Mouse (Mus musculus): ENCODE measurements around the gene Gm43518. TPM values are rescaled to one million over a fixed set of nuclear protein-coding genes. Genes with fewer than 3 reads are reported as not detected.
A peak's percentile ranks its signal among the peaks of the same experiment; 100 is the strongest.

The Gm43518 gene
- polyA plus RNA-seq, 1 experiment from 2014 or later, result 0.56 TPM

GRCm38 (mm10) chr5:123897352-123897751, 29.9 kb upstream of the Gm43518 start:
- Histone ChIP-seq H3K27ac (replicated peaks) (no peak overlapping the region), H3K4me2 (replicated peaks; ENCODE audit: low read depth) (no peak overlapping the region), H3K27me3 (ENCODE audit: control insufficient read depth, insufficient read depth, low read length) (no peaks in the 10 kb centered on the region), H3K9ac (ENCODE audit: low read length) (no peak overlapping the region), H3K9me3 (ENCODE audit: control insufficient read depth, low read length) (no peaks in the 10 kb centered on the region), H3K4me1 (replicated peaks; ENCODE audit: control insufficient read depth, insufficient read depth) (no peaks in the 10 kb centered on the region), H3K36me3 (ENCODE audit: control insufficient read depth, insufficient read depth, low read length) (no peaks in the 10 kb centered on the region), H3K4me3 (ENCODE audit: low read depth, low read length) (no peak overlapping the region)
- WGBS, result 76% methylated on average over 13 of the region's 13 CpGs
- ATAC-seq (ENCODE audit: low FRiP score, low TSS enrichment) (no peak), DNase-seq (ENCODE audit: low spot score) (no peak)
- TF ChIP-seq EP300 (optimal IDR thresholded peaks at IDR 0.05) (no peak), CTCF (IDR thresholded peaks at IDR 0.05; ENCODE audit: low read depth) (no peak)

- Histone ChIP-seq H3K4me1 (replicated peaks; ENCODE audit: control insufficient read depth, insufficient read depth) (peaks cover 3% of the 10 kb centered on the region; the same call in 1 of the 2 replicates), H3K36me3 (ENCODE audit: control insufficient read depth, insufficient read depth, low read length) (0 out of 2 replicates have a peak, but pooled peaks cover 3% of the 10 kb centered on the region), H3K27me3 (ENCODE audit: control insufficient read depth, insufficient read depth, low read length) (no peaks in the 10 kb centered on the region), H3K4me2 (replicated peaks; ENCODE audit: low read depth) (no peak overlapping the region), H3K4me3 (ENCODE audit: low read depth, low read length) (no peak overlapping the region), H3K9ac (ENCODE audit: low read length) (no peak overlapping the region), H3K27ac (replicated peaks) (no peak overlapping the region), H3K9me3 (ENCODE audit: control insufficient read depth, low read length) (no peaks in the 10 kb centered on the region)
- peak; percentile 24 for DNase-seq (ENCODE audit: low spot score)
- peak; percentile 58 for TF ChIP-seq CTCF (IDR thresholded peaks at IDR 0.05; ENCODE audit: low read depth)
- TF ChIP-seq EP300 (optimal IDR thresholded peaks at IDR 0.05), result no peak
- 58% methylated on average over 11 of the region's 11 CpGs for WGBS
- ATAC-seq (ENCODE audit: low FRiP score, low TSS enrichment), result no peak
Measured at GRCm38 (mm10) chr5:123904059-123904672, 23.1 kb upstream of the Gm43518 start.

- Histone ChIP-seq H3K4me1 (replicated peaks; ENCODE audit: control insufficient read depth, insufficient read depth) (peaks cover 3% of the 10 kb centered on the region; the same call in 1 of the 2 replicates), H3K27ac (replicated peaks) (no peak overlapping the region), H3K27me3 (ENCODE audit: control insufficient read depth, insufficient read depth, low read length) (no peaks in the 10 kb centered on the region), H3K9ac (ENCODE audit: low read length) (no peak overlapping the region), H3K4me2 (replicated peaks; ENCODE audit: low read depth) (peak overlapping the region; percentile 34; the same call in 1 of the 2 replicates), H3K9me3 (ENCODE audit: control insufficient read depth, low read length) (no peaks in the 10 kb centered on the region), H3K36me3 (ENCODE audit: control insufficient read depth, insufficient read depth, low read length) (peaks cover 6% of the 10 kb centered on the region; the same call in 1 of the 2 replicates), H3K4me3 (ENCODE audit: low read depth, low read length) (no peak overlapping the region)
- ATAC-seq (ENCODE audit: low FRiP score, low TSS enrichment), result no peak
- TF ChIP-seq CTCF (IDR thresholded peaks at IDR 0.05; ENCODE audit: low read depth), result no peak
- TF ChIP-seq EP300 (optimal IDR thresholded peaks at IDR 0.05), result no peak
- 63% methylated on average over 17 of the region's 17 CpGs for WGBS
- no peak for DNase-seq (ENCODE audit: low spot score)
Measured at GRCm38 (mm10) chr5:123906146-123906975, 20.9 kb upstream of the Gm43518 start.

GRCm38 (mm10) chr5:123906976-123907630, 20.1 kb upstream of the Gm43518 start, which contains the start of gene Denr:
Denr (plus strand) TSS chr5:123907175.
- no peaks in the 10 kb centered on the region for H3K27me3 ChIP-seq (ENCODE audit: control insufficient read depth, insufficient read depth, low read length)
- peak; percentile 100 for DNase-seq (ENCODE audit: low spot score)
- peak within 1 kb of the TSS; percentile 99 for H3K9ac ChIP-seq (ENCODE audit: low read length)
- peak within 1 kb of the TSS; percentile 88 for H3K4me2 ChIP-seq (replicated peaks; ENCODE audit: low read depth)
- H3K4me3 ChIP-seq (ENCODE audit: low read depth, low read length), result peak within 1 kb of the TSS; percentile 92
- WGBS, result under 1% methylated on average over 56 of the region's 61 CpGs
- peaks cover 3% of the 10 kb centered on the region; the same call in 1 of the 2 replicates for H3K4me1 ChIP-seq (replicated peaks; ENCODE audit: control insufficient read depth, insufficient read depth)
- H3K36me3 ChIP-seq (ENCODE audit: control insufficient read depth, insufficient read depth, low read length), result peaks cover 6% of the 10 kb centered on the region; the same call in 1 of the 2 replicates
- no peaks in the 10 kb centered on the region for H3K9me3 ChIP-seq (ENCODE audit: control insufficient read depth, low read length)
- H3K27ac ChIP-seq (replicated peaks), result peak within 1 kb of the TSS; percentile 92
- peak; percentile 100 for TF ChIP-seq EP300 (optimal IDR thresholded peaks at IDR 0.05)
- peak; percentile 98 for TF ChIP-seq CTCF (IDR thresholded peaks at IDR 0.05; ENCODE audit: low read depth)
- ATAC-seq (ENCODE audit: low FRiP score, low TSS enrichment), result peak; percentile 96

- Histone ChIP-seq H3K4me1 (replicated peaks; ENCODE audit: control insufficient read depth, insufficient read depth) (peaks cover 3% of the 10 kb centered on the region; the same call in 1 of the 2 replicates), H3K27me3 (ENCODE audit: control insufficient read depth, insufficient read depth, low read length) (no peaks in the 10 kb centered on the region), H3K36me3 (ENCODE audit: control insufficient read depth, insufficient read depth, low read length) (peaks cover 6% of the 10 kb centered on the region; the same call in 1 of the 2 replicates), H3K9me3 (ENCODE audit: control insufficient read depth, low read length) (no peaks in the 10 kb centered on the region), H3K9ac (ENCODE audit: low read length) (peak overlapping the region; percentile 99), H3K4me3 (ENCODE audit: low read depth, low read length) (peak overlapping the region; percentile 92), H3K4me2 (replicated peaks; ENCODE audit: low read depth) (peak overlapping the region; percentile 88), H3K27ac (replicated peaks) (peak overlapping the region; percentile 92)
- ATAC-seq (ENCODE audit: low FRiP score, low TSS enrichment) (0 out of 2 replicates have a peak, but pooled peaks have one; percentile 6), DNase-seq (ENCODE audit: low spot score) (no peak)
- 3% methylated on average over 10 of the region's 10 CpGs for WGBS
- TF ChIP-seq EP300 (optimal IDR thresholded peaks at IDR 0.05) (no peak), CTCF (IDR thresholded peaks at IDR 0.05; ENCODE audit: low read depth) (no peak)
Measured at GRCm38 (mm10) chr5:123907631-123907977, 19.6 kb upstream of the Gm43518 start.

Data from stomach, postnatal 0 days (tissue).